Mouse (Mus musculus) embryonic facial prominence, embryonic 13.5 days (tissue): ENCODE data around the gene Adprm. TPM values are rescaled to one million over a fixed set of nuclear protein-coding genes. Genes with fewer than 3 reads are reported as not detected.

Experiments
- ATAC-seq: fragments of 200-750 bp; cut with Nextera tagmentation; 2 replicates; pipeline ENCODE4 v1.8.0; 2017; ENCODE audit warnings: low read depth; ENCODE audit not compliant: insufficient number of reproducible peaks, insufficient read depth, low FRiP score, low TSS enrichment
- H3K27ac ChIP-seq: fragments of 300-500 bp; sonication (generic); 2 replicates; pipeline ENCODE4 v1.5.1; 2015; ENCODE audit warnings: moderate library complexity, mild to moderate bottlenecking, inconsistent platforms
- H3K27me3 ChIP-seq: fragments of 300-500 bp; sonication (generic); 2 replicates; pipeline ENCODE4 v1.6.1; 2015; ENCODE audit warnings: mild to moderate bottlenecking, inconsistent platforms
- H3K36me3 ChIP-seq: fragments of 300-500 bp; sonication (generic); 2 replicates; pipeline ENCODE4 v1.6.1; 2015; ENCODE audit warnings: mild to moderate bottlenecking, inconsistent platforms
- H3K4me1 ChIP-seq: fragments of 300-500 bp; sonication (generic); 2 replicates; pipeline ENCODE4 v1.6.1; 2015; ENCODE audit warnings: inconsistent platforms
- H3K4me2 ChIP-seq: fragments of 300-500 bp; sonication (generic); 2 replicates; pipeline ENCODE4 v1.6.1; 2015; ENCODE audit warnings: moderate library complexity, mild to moderate bottlenecking, inconsistent platforms
- H3K4me3 ChIP-seq: fragments of 300-500 bp; sonication (generic); 2 replicates; pipeline ENCODE4 v1.5.1; 2015; ENCODE audit warnings: mild to moderate bottlenecking, inconsistent platforms
- H3K9ac ChIP-seq: fragments of 300-500 bp; sonication (generic); 2 replicates; pipeline ENCODE4 v1.6.1; 2015; ENCODE audit warnings: mild to moderate bottlenecking, inconsistent platforms
- H3K9me3 ChIP-seq: fragments of 300-500 bp; sonication (generic); 2 replicates; pipeline ENCODE4 v1.6.1; 2016; ENCODE audit warnings: inconsistent platforms
- WGBS: fragments of 180-500 bp; shearing (Covaris S2); methylation state at CpG from one replicate; pipeline ENCODE4 v1.1.7; 2015; ENCODE audit warnings: mixed read lengths; 5-methylcytosine and 5-hydroxymethylcytosine counted together
- polyA plus RNA-seq: library from polyadenylated mRNA; unstranded; fragments of >200 nt; fragmentation: Nextera tagmentation; extraction: Ambion mirVana; gene quantifications from 2 replicates; pipeline ENCODE4 v1.2.1, GENCODE M21; 2015

The Adprm gene
- polyA plus RNA-seq, 1 experiment from 2014 or later, result 37.1 TPM

DNA sequence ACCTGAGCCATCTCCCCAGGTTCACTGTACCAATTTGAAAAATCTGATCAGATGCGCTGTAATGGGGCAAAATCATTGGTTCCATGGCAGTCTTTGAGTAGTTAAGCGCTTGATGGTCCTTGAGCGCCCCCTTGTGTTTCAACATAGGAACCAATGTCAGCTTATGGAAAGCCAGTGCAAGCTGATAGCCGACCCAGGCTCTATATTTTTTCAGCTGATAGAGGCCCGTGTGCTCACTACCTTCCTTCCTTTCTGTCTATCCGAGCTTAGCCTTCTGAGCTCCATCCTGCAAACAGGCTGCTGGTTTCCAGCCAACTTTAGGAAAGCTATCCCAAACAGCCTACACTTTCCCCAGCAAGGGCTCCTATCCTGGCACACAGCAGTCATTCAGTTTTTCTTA, 33.1 kb upstream of the Adprm start:
- Histone ChIP-seq H3K4me1 (peaks cover 5% of the 10 kb centered on the region; the same call in 1 of the 2 replicates), H3K4me3 (no peak overlapping the region), H3K27ac (no peak overlapping the region), H3K36me3 (no peaks in the 10 kb centered on the region), H3K4me2 (no peak overlapping the region), H3K9ac (no peak overlapping the region), H3K27me3 (peaks cover 36% of the 10 kb centered on the region), H3K9me3 (no peaks in the 10 kb centered on the region)
- ATAC-seq, result no peak
- WGBS, result 3% methylated on average over 6 of the region's 6 CpGs

DNA sequence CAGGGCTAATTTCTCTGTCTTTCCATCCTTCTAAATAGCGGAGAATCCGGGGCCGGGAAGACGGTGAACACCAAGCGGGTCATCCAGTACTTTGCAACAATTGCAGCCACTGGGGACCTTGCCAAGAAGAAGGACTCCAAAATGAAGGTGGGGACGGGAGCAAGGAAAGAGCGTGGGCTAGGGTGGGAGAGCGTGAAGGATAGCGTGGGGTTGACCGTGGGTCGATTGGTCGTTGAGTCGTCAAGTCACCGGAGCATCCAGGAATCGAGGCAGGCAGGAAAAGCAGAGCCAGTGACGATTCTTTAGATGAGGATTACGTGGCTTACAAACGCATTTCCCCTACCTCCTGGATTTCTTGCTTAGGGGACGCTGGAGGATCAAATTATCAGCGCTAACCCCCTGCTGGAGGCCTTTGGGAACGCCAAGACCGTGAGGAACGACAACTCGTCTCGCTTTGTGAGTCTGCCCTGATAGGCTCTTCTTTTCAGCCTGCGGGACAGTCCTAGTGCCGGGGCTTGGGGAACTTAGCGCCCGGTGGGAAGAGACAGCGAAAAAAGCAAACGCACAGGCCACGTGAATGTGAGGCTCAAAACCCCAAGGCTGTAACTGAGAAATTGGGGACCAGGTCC, 31.4 kb upstream of the Adprm start:
- Histone ChIP-seq H3K4me2 (no peak overlapping the region), H3K27ac (no peak overlapping the region), H3K9me3 (no peaks in the 10 kb centered on the region), H3K4me1 (peaks cover 5% of the 10 kb centered on the region; the same call in 1 of the 2 replicates), H3K27me3 (peaks cover 35% of the 10 kb centered on the region), H3K4me3 (no peak overlapping the region), H3K36me3 (no peaks in the 10 kb centered on the region), H3K9ac (no peak overlapping the region)
- 41% methylated on average over 32 of the region's 32 CpGs for WGBS
- ATAC-seq, result no peak

- WGBS, result 67% methylated on average over 6 of the region's 6 CpGs
- no peak overlapping the region for H3K4me2 ChIP-seq
- H3K4me3 ChIP-seq, result no peak overlapping the region
- H3K4me1 ChIP-seq, result peaks cover 5% of the 10 kb centered on the region; the same call in 1 of the 2 replicates
- no peak overlapping the region for H3K9ac ChIP-seq
- no peaks in the 10 kb centered on the region for H3K36me3 ChIP-seq
- H3K9me3 ChIP-seq, result no peaks in the 10 kb centered on the region
- ATAC-seq, result no peak
- no peak overlapping the region for H3K27ac ChIP-seq
- peaks cover 32% of the 10 kb centered on the region for H3K27me3 ChIP-seq
Measured at GRCm38 (mm10) chr11:67083239-67083638, 30.8 kb upstream of the Adprm start.

- no peak overlapping the region for H3K4me3 ChIP-seq
- no peak overlapping the region for H3K27ac ChIP-seq
- H3K9me3 ChIP-seq, result no peaks in the 10 kb centered on the region
- ATAC-seq, result no peak
- no peak overlapping the region for H3K4me2 ChIP-seq
- peaks cover 32% of the 10 kb centered on the region for H3K27me3 ChIP-seq
- H3K36me3 ChIP-seq, result no peaks in the 10 kb centered on the region
- peaks cover 5% of the 10 kb centered on the region; the same call in 1 of the 2 replicates for H3K4me1 ChIP-seq
- 84% methylated on average over 13 of the region's 13 CpGs for WGBS
- H3K9ac ChIP-seq, result no peak overlapping the region
Measured at GRCm38 (mm10) chr11:67082793-67083192, 30.4 kb upstream of the Adprm start.

- Histone ChIP-seq H3K36me3 (no peaks in the 10 kb centered on the region), H3K9ac (no peak overlapping the region), H3K27me3 (peaks cover 32% of the 10 kb centered on the region), H3K27ac (no peak overlapping the region), H3K4me3 (no peak overlapping the region), H3K4me2 (no peak overlapping the region), H3K4me1 (peaks cover 5% of the 10 kb centered on the region; the same call in 1 of the 2 replicates), H3K9me3 (no peaks in the 10 kb centered on the region)
- no peak for ATAC-seq
- 93% methylated on average over 7 of the region's 7 CpGs for WGBS
Measured at GRCm38 (mm10) chr11:67082188-67082587, 29.8 kb upstream of the Adprm start.

DNA sequence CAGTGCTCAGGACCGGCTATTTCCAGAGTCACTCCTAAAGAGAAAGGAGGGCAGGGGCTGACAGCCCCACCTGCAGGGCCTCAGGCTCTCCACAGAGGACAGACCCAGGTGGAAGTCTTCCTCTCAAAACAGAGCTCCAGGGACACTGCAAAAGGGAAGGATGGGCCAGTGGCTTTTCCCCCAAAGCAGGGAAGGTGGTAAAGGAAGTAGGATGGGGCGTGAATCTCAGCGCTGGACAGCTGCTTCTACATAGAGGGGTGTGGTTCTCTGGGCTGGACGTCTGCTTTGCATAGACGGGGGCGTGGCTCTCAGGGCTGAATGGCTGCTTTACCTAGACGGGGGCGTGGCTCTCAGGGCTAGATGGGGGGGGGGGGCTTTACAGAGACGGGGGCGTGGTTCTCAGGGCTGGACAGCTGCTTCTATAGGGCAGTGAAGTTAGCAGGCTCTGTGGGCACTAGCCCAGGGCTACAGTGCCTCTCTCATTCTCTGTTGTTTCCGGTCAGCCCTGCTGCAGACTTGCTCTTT, 28.8 kb upstream of the Adprm start:
- 5% methylated on average over 11 of the region's 11 CpGs for WGBS
- ATAC-seq, result no peak
- Histone ChIP-seq H3K36me3 (no peaks in the 10 kb centered on the region), H3K4me3 (no peak overlapping the region), H3K9ac (no peak overlapping the region), H3K4me2 (no peak overlapping the region), H3K27me3 (peaks cover 29% of the 10 kb centered on the region), H3K9me3 (no peaks in the 10 kb centered on the region), H3K4me1 (peaks cover under 1% of the 10 kb centered on the region; the same call in 1 of the 2 replicates), H3K27ac (no peak overlapping the region)

DNA sequence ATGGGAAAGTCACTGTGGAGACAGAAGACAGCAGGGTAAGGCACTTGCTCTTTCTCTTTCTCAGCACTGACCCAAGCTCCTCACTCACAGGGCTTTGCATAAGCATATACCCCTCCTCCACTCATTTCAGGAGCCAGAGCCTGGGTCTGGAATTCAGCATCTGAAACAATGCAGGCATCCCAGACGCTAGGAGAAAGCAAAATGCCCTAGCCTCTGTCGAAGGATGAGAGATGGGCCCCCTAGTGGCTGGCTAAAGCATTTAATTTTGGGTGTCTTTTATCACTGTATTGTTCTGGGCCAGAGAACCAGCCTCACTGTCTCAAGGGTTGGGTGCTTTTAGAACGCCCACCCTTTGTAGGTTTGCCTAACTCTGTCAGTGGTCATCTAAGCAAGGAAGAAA, 27.8 kb upstream of the Adprm start:
- WGBS, result 3% methylated on average over 3 of the region's 3 CpGs
- ATAC-seq, result no peak
- H3K9ac ChIP-seq, result no peak overlapping the region

DNA sequence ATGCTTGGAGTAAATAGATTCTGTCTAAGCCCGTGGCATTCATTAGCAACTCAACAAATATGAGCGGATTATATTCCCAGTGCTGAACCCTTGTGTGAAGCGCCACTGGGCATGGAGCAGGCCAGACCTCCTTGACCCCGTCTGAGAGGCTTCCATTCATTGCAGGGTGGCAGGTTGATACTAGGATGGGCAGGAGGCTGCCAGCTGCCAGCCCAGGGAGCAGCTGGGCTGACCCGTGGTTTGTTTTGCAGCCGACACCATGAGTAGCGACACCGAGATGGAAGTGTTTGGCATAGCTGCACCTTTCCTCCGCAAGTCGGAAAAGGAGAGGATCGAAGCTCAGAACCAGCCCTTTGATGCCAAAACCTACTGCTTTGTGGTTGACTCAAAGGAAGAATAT, 27.3 kb upstream of the Adprm start:
- H3K27ac ChIP-seq, result no peak overlapping the region
- no peak for ATAC-seq
- 74% methylated on average over 11 of the region's 11 CpGs for WGBS

More for the DNA sequence above, 27.8 kb upstream of the Adprm start:
- Histone ChIP-seq H3K4me1 (no peaks in the 10 kb centered on the region), H3K27me3 (peaks cover 28% of the 10 kb centered on the region), H3K9me3 (no peaks in the 10 kb centered on the region), H3K4me3 (no peak overlapping the region), H3K27ac (no peak overlapping the region), H3K4me2 (no peak overlapping the region), H3K36me3 (no peaks in the 10 kb centered on the region)

GRCm38 (mm10) chr11:67078888-67079287, 26.5 kb upstream of the Adprm start:
- Histone ChIP-seq H3K4me2 (no peak overlapping the region), H3K9ac (no peak overlapping the region), H3K9me3 (no peaks in the 10 kb centered on the region), H3K36me3 (no peaks in the 10 kb centered on the region), H3K27me3 (peaks cover 15% of the 10 kb centered on the region), H3K27ac (no peak overlapping the region), H3K4me1 (no peaks in the 10 kb centered on the region), H3K4me3 (no peak overlapping the region)
- no peak for ATAC-seq
- WGBS, result 88% methylated on average over 6 of the region's 6 CpGs

More for the DNA sequence above, 27.3 kb upstream of the Adprm start:
- H3K9ac ChIP-seq, result no peak overlapping the region
- H3K9me3 ChIP-seq, result no peaks in the 10 kb centered on the region
- no peak overlapping the region for H3K4me2 ChIP-seq
- H3K27me3 ChIP-seq, result peaks cover 23% of the 10 kb centered on the region
- no peaks in the 10 kb centered on the region for H3K36me3 ChIP-seq
- H3K4me3 ChIP-seq, result no peak overlapping the region
- H3K4me1 ChIP-seq, result no peaks in the 10 kb centered on the region

DNA sequence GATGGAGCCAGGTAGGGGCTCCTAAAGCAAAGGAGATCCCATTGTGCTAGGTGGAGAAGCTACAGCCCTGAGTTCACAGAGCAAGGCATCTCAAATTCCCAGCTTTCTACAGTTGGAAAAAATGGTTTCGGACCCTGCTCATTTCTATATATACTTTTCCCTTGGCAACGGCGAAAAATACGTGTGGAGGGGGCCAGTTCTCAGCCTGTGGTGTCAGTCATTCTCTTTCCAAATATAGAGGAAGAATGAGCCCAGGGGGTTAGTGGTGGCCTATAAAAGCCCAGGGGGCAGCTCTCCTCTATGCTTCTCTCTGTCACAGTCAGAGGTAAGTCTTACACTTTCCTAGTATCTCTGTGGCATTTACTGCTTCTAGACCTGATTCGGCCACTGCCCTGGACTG, 25.6 kb upstream of the Adprm start, which contains the start of gene Myh3:
Gene Myh3, plus strand, starts transcription at position 301 of the 400 bp plus-strand sequence.
- 81% methylated on average over 5 of the region's 5 CpGs for WGBS
- Histone ChIP-seq H3K36me3 (no peaks in the 10 kb centered on the region), H3K9me3 (no peaks in the 10 kb centered on the region), H3K27me3 (peaks cover 7% of the 10 kb centered on the region; the same call in 1 of the 2 replicates), H3K4me1 (no peaks in the 10 kb centered on the region), H3K9ac (no peak within 1 kb of the TSS), H3K4me2 (no peak within 1 kb of the TSS), H3K27ac (no peak within 1 kb of the TSS), H3K4me3 (no peak within 1 kb of the TSS)
- no peak for ATAC-seq

GRCm38 (mm10) chr11:67077435-67077834, 25.0 kb upstream of the Adprm start:
- Histone ChIP-seq H3K4me1 (no peaks in the 10 kb centered on the region), H3K36me3 (no peaks in the 10 kb centered on the region), H3K4me2 (no peak overlapping the region), H3K4me3 (no peak overlapping the region), H3K27ac (no peak overlapping the region), H3K9me3 (no peaks in the 10 kb centered on the region), H3K27me3 (0 out of 2 replicates have a peak, but pooled peaks cover 4% of the 10 kb centered on the region), H3K9ac (no peak overlapping the region)
- no peak for ATAC-seq
- 66% methylated on average over 3 of the region's 3 CpGs for WGBS

GRCm38 (mm10) chr11:67076781-67077180, 24.4 kb upstream of the Adprm start:
- Histone ChIP-seq H3K4me2 (no peak overlapping the region), H3K27ac (no peak overlapping the region), H3K4me3 (no peak overlapping the region), H3K4me1 (no peaks in the 10 kb centered on the region), H3K27me3 (no peaks in the 10 kb centered on the region), H3K9ac (no peak overlapping the region), H3K9me3 (no peaks in the 10 kb centered on the region), H3K36me3 (no peaks in the 10 kb centered on the region)
- no peak for ATAC-seq
- WGBS, result 87% methylated on average over 5 of the region's 5 CpGs
